Mouse (Mus musculus) leukemia stem cell, adult 10-12 weeks (primary cell): ENCODE measurements around the gene Eno4. TPM values are rescaled to one million over a fixed set of nuclear protein-coding genes. Genes with fewer than 3 reads are reported as not detected.

Source experiments
- polyA plus RNA-seq: library from polyadenylated mRNA; stranded (reverse); fragments of >175 nt; gene quantifications from 2 replicates; pipeline ENCODE4 v1.2.3, GENCODE M21; 2012; ENCODE audit warnings: low replicate concordance

The Eno4 gene
- polyA plus RNA-seq: not detected in 2 replicates

DNA sequence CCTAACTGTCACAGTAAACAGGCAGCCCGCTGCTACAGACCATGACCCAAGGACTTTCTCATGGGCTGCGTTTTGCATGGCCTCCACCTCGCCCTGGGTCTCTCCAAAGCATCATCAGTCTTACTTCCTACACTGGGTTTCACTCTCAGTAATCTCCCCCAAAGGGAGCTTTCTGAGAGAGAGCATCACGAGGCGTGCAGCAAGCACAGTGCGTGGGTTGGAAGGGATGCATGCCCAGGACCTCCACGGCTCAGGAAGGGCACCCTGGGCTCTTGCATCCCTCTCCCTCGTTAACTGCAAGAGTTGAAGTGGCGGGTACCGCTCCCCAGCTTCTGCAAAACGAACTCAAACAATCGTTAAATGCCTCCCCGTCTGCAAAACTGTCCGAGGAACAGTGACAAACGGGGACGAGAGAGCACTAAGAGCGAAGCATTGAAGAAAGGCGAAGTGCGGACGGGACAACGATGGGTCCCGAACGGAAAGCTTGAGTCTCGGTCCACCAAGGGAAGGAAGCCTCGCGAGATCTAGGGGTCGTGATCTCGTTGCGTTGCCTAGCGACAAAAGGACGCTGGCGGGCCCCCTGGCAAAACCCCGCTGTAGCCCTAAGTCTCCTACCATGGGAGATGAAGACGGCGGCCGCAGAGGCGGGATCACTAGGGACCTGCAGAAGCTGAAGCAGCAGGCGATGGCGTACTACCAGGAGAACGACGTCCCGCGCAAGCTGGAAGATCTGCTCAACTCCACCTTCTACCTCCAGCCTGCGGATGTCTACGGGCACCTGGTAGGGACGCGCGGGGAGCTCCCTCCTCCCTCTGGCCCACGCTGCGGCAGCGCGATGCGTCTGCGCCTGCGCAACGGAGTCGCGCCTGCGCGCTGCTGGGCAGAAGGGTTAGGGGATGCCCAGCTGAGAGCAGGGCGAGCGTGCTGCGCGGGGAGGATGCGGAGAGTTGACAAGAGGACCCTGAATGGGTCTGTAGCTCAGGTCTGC lies at the start of gene Eno4, which contains the start of gene Hspa12a:
Eno4 (plus strand) TSS at position 585 of the 988 bp plus-strand sequence.
Hspa12a (minus strand) TSS at position 814 of the 988 bp plus-strand sequence.

Other genes with a start within 250 kb of the Eno4 start
- gene Pnliprp1, start 214.5 kb upstream of the Eno4 start, polyA plus RNA-seq: not detected in 2 replicates
- not detected in 2 replicates for gene Pnliprp2, start 183.7 kb upstream of the Eno4 start, polyA plus RNA-seq
- gene 1700019N19Rik, start 149.0 kb upstream of the Eno4 start, polyA plus RNA-seq: not detected in 2 replicates
- 0.12 and 0.33 TPM in 2 replicates for gene Hspa12a, start 229 bp downstream of the Eno4 start, polyA plus RNA-seq
- gene Shtn1, start 132.7 kb downstream of the Eno4 start, polyA plus RNA-seq: 0.48 and 0.60 TPM in 2 replicates
- not detected in 2 replicates for gene Vax1, start 226.6 kb downstream of the Eno4 start, polyA plus RNA-seq